Mouse (Mus musculus) hindbrain, postnatal 0 days (tissue): Measurements from ENCODE around the gene Rab26. TPM values are rescaled to one million over a fixed set of nuclear protein-coding genes. Genes with fewer than 3 reads are reported as not detected.
A peak's percentile ranks its signal among the peaks of the same experiment; 100 is the strongest.

Experiments used
- ATAC-seq: fragments of 200-750 bp; cut with Nextera tagmentation; 2 replicates; pipeline ENCODE4 v1.8.0; 2017; ENCODE audit warnings: mild to moderate bottlenecking, moderate TSS enrichment, moderate library complexity
- DNase-seq: peaks from one replicate; pipeline ENCODE4 v3.0.0-alpha.2; 2015; ENCODE audit warnings: low spot score
- H3K27ac ChIP-seq: fragments of 300-500 bp; sonication (generic); 2 replicates; pipeline ENCODE4 v1.5.1; 2014; ENCODE audit warnings: mild to moderate bottlenecking
- H3K27me3 ChIP-seq: fragments of 300-500 bp; sonication (generic); 2 replicates; pipeline ENCODE4 v1.6.1; 2014; ENCODE audit warnings: low read length, mixed read lengths; ENCODE audit not compliant: insufficient read depth
- H3K36me3 ChIP-seq: fragments of 300-500 bp; sonication (generic); 2 replicates; pipeline ENCODE4 v1.6.1; 2014; ENCODE audit warnings: low read length, mixed read lengths; ENCODE audit not compliant: insufficient read depth
- H3K4me1 ChIP-seq: fragments of 300-500 bp; sonication (generic); 2 replicates; pipeline ENCODE4 v1.6.1; 2014; ENCODE audit warnings: antibody characterized with exemption, low read length, mixed read lengths; ENCODE audit not compliant: insufficient read depth
- H3K4me2 ChIP-seq: fragments of 300-500 bp; sonication (generic); 2 replicates; pipeline ENCODE4 v1.6.1; 2014; ENCODE audit warnings: low read depth, mild to moderate bottlenecking, low read length, moderate library complexity, mixed read lengths
- H3K4me3 ChIP-seq: fragments of 300-500 bp; sonication (generic); 2 replicates; pipeline ENCODE4 v1.5.1; 2014; ENCODE audit warnings: low read length
- H3K9ac ChIP-seq: fragments of 300-500 bp; sonication (generic); replicated peaks from 2 replicates; pipeline ENCODE4 v1.6.1; 2014; ENCODE audit warnings: mild to moderate bottlenecking, low read length, moderate library complexity, mixed read lengths
- H3K9me3 ChIP-seq: fragments of 300-500 bp; sonication (generic); 2 replicates; pipeline ENCODE4 v1.6.1; 2016; ENCODE audit warnings: low read length, mixed read lengths
- CTCF ChIP-seq: IDR thresholded peaks from 2 replicates; pipeline ENCODE4 v1.5.1; 2016; ENCODE audit warnings: antibody characterized with exemption, control low read depth, low read depth
- WGBS: fragments of 180-500 bp; shearing (Covaris S2); extraction: QIAGEN DNeasy Blood & Tissue Kit; methylation state at CpG from one replicate; pipeline ENCODE4 v1.1.7; 2014; 5-methylcytosine and 5-hydroxymethylcytosine counted together
- polyA plus RNA-seq: library from polyadenylated mRNA; unstranded; fragments of >200 nt; fragmentation: Nextera tagmentation; extraction: Ambion mirVana; gene quantifications from 2 replicates; pipeline ENCODE4 v1.2.1, GENCODE M21; 2015
- total RNA-seq: library from RNA; depleted of rRNA; stranded (reverse); fragments of >200 nt; gene quantifications from 2 replicates; pipeline ENCODE4 v1.2.3, GENCODE M21; 2014

Gene Rab26
- total and polyA plus RNA-seq, 2 experiments from 2014 or later = 4.0 to 10.6 TPM

DNA sequence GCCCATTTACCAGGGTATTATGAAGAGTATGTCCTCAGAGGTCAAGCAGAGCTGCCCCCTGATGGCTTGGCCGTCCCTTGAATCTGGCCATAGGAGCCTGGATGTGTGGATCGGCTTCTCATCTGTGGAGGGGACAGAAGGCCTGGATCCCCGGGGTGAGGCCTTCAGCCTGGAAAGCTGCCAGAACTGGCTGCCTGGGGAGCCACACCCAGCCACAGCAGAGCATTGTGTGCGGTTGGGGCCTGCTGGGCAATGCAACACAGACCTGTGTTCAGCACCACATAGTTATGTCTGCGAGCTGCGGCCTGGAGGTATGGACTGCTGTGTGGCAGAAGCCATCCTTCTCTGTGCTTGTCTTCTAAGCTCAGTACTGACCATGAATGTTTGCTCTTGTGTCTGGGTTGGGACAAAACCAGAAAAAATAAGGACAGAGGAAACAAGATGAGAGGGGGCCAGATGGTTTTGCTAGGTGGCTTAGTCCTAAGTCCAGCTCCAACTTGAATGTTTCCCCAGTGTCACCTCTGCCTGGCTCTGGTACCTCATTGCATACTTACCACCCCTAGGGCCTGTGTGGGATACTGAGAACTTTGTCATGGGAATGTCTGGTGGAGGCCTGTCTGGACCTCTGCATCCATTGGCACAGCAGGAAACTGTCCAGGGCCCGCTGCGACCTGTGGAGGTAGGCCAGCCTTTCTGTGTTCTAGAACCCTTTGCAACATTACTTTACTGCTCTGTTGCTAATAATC lies 33.2 kb upstream of the Rab26 start:
- Histone ChIP-seq H3K9me3 (no peaks in the 10 kb centered on the region), H3K4me3 (no peak overlapping the region), H3K4me1 (no peaks in the 10 kb centered on the region), H3K4me2 (no peak overlapping the region), H3K27me3 (no peaks in the 10 kb centered on the region), H3K9ac (0 out of 2 replicates have a peak overlapping the region, but pooled peaks have one; percentile 13), H3K27ac (no peak overlapping the region), H3K36me3 (peaks cover 35% of the 10 kb centered on the region)
- 62% methylated on average over 8 of the region's 8 CpGs for WGBS
- TF ChIP-seq CTCF = no peak
- no peak for ATAC-seq
- DNase-seq = no peak

DNA sequence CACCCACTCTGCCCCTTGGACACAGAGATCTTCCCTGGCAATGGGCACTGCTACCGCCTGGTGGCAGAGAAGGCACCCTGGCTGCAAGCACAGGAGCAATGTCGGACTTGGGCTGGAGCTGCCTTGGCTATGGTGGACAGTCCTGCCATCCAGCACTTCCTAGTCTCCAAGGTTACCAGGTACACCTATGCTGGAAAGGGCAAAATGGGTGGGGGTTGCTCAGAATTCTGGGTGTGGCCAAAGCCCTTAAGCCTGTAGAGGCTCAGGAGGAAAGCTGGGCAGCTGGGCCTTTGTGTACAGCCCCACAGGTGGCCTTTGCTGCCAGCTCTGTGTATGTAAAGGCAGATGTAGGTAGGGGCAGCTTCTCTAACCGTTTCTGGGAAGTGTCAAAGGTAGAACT lies 31.8 kb upstream of the Rab26 start:
- WGBS = 70% methylated on average over 3 of the region's 3 CpGs
- peak; percentile 26; the same call in 1 of the 2 replicates for TF ChIP-seq CTCF
- no peaks in the 10 kb centered on the region for H3K4me1 ChIP-seq
- H3K27me3 ChIP-seq = no peaks in the 10 kb centered on the region
- ATAC-seq = no peak
- no peak overlapping the region for H3K4me2 ChIP-seq
- no peak for DNase-seq
- no peak overlapping the region for H3K9ac ChIP-seq
- H3K27ac ChIP-seq = no peak overlapping the region
- H3K36me3 ChIP-seq = peaks cover 23% of the 10 kb centered on the region
- H3K4me3 ChIP-seq = no peak overlapping the region
- H3K9me3 ChIP-seq = no peaks in the 10 kb centered on the region

DNA sequence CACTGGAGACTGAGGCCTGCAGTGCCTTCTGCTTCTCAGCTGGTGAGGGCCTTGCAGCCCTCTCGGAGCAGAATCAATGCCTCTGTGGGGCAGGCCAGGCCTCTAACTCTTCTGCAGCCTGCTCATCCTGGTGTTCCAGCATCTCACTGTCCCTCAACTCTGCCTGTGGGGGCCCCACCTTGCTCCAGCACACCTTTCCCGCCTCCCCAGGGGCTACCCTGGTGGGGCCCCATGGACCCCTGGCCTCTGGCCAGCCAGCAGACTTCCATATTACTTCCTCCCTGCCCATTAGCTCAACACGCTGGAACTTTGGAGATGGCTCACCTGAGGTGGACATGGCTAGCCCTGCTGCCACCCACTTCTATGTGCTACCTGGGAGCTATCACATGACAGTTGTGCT lies 31.1 kb upstream of the Rab26 start:
- no peak overlapping the region for H3K27ac ChIP-seq
- H3K36me3 ChIP-seq = peaks cover 19% of the 10 kb centered on the region
- ATAC-seq (no peak), DNase-seq (no peak)
- no peak overlapping the region for H3K9ac ChIP-seq
- no peak for TF ChIP-seq CTCF
- no peak overlapping the region for H3K4me2 ChIP-seq
- 0 out of 2 replicates have a peak, but pooled peaks cover 3% of the 10 kb centered on the region for H3K4me1 ChIP-seq
- no peaks in the 10 kb centered on the region for H3K9me3 ChIP-seq
- H3K27me3 ChIP-seq = no peaks in the 10 kb centered on the region
- no peak overlapping the region for H3K4me3 ChIP-seq
- 89% methylated on average over 3 of the region's 3 CpGs for WGBS

DNA sequence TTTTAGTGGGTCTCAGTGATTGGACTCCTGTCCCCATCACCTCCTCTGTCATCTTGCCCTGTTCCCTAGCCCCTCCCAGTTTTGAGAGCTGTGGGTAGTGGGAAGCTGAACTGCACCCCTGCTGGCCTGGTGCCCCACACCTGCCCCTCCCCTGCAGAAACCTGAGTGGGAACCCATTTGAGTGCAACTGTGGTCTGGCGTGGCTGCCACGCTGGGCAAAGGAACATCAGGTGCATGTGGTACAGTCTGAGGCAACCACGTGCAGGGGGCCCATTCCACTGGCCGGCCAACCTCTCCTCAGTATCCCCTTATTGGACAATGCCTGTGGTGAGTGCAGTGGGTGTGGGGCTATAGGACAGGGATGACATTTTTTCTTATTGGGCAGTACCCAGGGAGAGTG lies 30.4 kb upstream of the Rab26 start:
- no peak for TF ChIP-seq CTCF
- Histone ChIP-seq H3K4me2 (no peak overlapping the region), H3K27ac (no peak overlapping the region), H3K4me3 (no peak overlapping the region), H3K36me3 (peaks cover 15% of the 10 kb centered on the region), H3K27me3 (no peaks in the 10 kb centered on the region), H3K9me3 (no peaks in the 10 kb centered on the region), H3K9ac (no peak overlapping the region), H3K4me1 (peaks cover 4% of the 10 kb centered on the region; the same call in 1 of the 2 replicates)
- DNase-seq (no peak), ATAC-seq (no peak)
- WGBS = 91% methylated on average over 4 of the region's 4 CpGs

DNA sequence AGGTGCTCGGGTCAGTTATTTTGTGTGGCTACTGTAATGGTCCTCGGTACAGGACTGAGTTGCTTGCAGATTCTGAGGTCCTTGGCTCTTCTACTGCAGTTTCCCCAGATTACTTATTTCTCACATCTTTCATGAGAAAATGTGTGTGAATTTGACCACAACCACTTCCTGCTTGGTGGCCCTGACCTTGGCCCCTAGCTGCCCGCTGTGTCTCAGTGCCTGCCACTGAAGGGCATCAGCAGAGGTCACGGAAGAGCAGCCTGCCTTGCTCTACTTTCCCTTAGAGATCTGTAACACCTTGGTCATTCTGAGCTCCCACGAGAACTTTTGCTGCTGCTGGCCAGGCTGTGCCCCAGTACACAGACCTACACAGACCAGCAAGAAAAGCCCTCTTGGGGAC lies 29.6 kb upstream of the Rab26 start:
- H3K27ac ChIP-seq = no peak overlapping the region
- no peaks in the 10 kb centered on the region for H3K27me3 ChIP-seq
- H3K9me3 ChIP-seq = no peaks in the 10 kb centered on the region
- H3K4me1 ChIP-seq = peaks cover 10% of the 10 kb centered on the region; the same call in 1 of the 2 replicates
- TF ChIP-seq CTCF = no peak
- no peak overlapping the region for H3K9ac ChIP-seq
- no peak for ATAC-seq
- no peak overlapping the region for H3K4me3 ChIP-seq
- DNase-seq = no peak
- H3K4me2 ChIP-seq = no peak overlapping the region
- peaks cover 8% of the 10 kb centered on the region; the same call in 1 of the 2 replicates for H3K36me3 ChIP-seq
- WGBS = 83% methylated on average over 5 of the region's 5 CpGs

DNA sequence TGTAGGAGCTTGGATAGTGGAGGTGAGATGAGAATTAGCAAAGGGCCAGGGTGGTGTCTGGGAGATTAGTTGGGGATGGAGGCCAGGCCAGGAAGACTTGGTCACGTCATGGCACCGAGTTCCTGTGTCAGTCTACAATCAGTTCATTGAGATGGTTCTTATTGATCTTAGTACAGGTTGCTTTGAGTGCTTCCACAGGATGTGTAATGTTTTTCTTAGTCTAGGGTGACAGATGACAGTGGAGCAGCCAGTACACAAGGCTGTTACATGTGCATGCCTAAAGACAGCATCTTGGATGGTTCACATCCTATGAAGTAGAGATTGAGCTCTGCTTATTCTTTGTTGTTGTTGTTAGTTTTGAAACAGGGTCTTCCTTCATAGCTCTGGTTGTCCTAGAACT lies 27.6 kb upstream of the Rab26 start:
- no peaks in the 10 kb centered on the region for H3K9me3 ChIP-seq
- ATAC-seq (no peak), DNase-seq (no peak)
- H3K4me1 ChIP-seq = peaks cover 19% of the 10 kb centered on the region; the same call in 1 of the 2 replicates
- no peak overlapping the region for H3K27ac ChIP-seq
- TF ChIP-seq CTCF = no peak
- no peak overlapping the region for H3K9ac ChIP-seq
- H3K27me3 ChIP-seq = no peaks in the 10 kb centered on the region
- no peak overlapping the region for H3K4me2 ChIP-seq
- 97% methylated on average over 2 of the region's 2 CpGs for WGBS
- no peaks in the 10 kb centered on the region for H3K36me3 ChIP-seq
- no peak overlapping the region for H3K4me3 ChIP-seq
